ENCODE assay signal across 28 mouse cellular contexts in genomic region chr9:103693826-103694225, GRCm38 (mm10).
A peak's percentile ranks its signal among the peaks of the same experiment; 100 is the strongest.
DNase-seq lines count a peak whose midpoint lies in the region; ATAC-seq and TF ChIP-seq lines count a peak whose summit lies in the region.
"Had no signal": no experiment of that assay in that cellular context is flagged by ENCODE, and none has a peak within 500 bp of the region (broad histone marks: within the 10 kb centered on the region; RNA-seq: fewer than 3 reads in every experiment).

No protein-coding gene starts in this region.

- TF ChIP-seq EP300 in heart, adult 2 months (IDR thresholded peaks at IDR 0.05; ENCODE audit: insufficient read depth, low read depth, low read length), result no peak

- no peak for TF ChIP-seq CTCF in heart, adult 2 months (IDR thresholded peaks at IDR 0.05)
- no peak for TF ChIP-seq CTCF in cerebellum, adult 2 months (IDR thresholded peaks at IDR 0.05; ENCODE audit: borderline replicate concordance, insufficient read depth, low read depth, low read length)

- peaks cover 11% of the 10 kb centered on the region for H3K36me3 ChIP-seq in heart, embryonic 10.5 days
- no peaks in the 10 kb centered on the region for H3K36me3 ChIP-seq in heart, adult 2 months (ENCODE audit: control insufficient read depth, insufficient read depth, low read length)
- H3K36me3 ChIP-seq in forebrain, embryonic 16.5 days (ENCODE audit: control insufficient read depth, insufficient read depth), result no peaks in the 10 kb centered on the region
- H3K36me3 ChIP-seq: embryonic facial prominence, embryonic 12.5 days; forebrain, embryonic 10.5 days; forebrain, embryonic 15.5 days; heart, embryonic 15.5 days; hindbrain, embryonic 13.5 days; liver, embryonic 12.5 days; midbrain, embryonic 12.5 days; neural tube, embryonic 13.5 days; stomach, embryonic 15.5 days had no signal

- no peak overlapping the region for H3K4me2 ChIP-seq in forebrain, embryonic 16.5 days (ENCODE audit: low read length)
- H3K4me2 ChIP-seq: embryonic facial prominence, embryonic 12.5 days; forebrain, embryonic 15.5 days; heart, embryonic 15.5 days; hindbrain, embryonic 13.5 days; liver, embryonic 12.5 days; midbrain, embryonic 12.5 days; neural tube, embryonic 13.5 days; stomach, embryonic 15.5 days had no signal

- intact Hi-C loops in heart, adult 2 months (cut with DNase I), result no loop called here

- ATAC-seq in forebrain, embryonic 16.5 days, result no peak
- ATAC-seq: forebrain, embryonic 15.5 days; inflammation-experienced regulatory T-cells, adult 6 months; liver, embryonic 12.5 days; liver, postnatal 0 days; Patski had no signal

- H3K4me1 ChIP-seq in heart, embryonic 10.5 days, result peaks cover 58% of the 10 kb centered on the region
- H3K4me1 ChIP-seq in heart, adult 2 months (ENCODE audit: control insufficient read depth, insufficient read depth, low read length), result peaks cover 3% of the 10 kb centered on the region; the same call in 1 of the 2 replicates
- peaks cover 11% of the 10 kb centered on the region for H3K4me1 ChIP-seq in cerebellum, adult 2 months (ENCODE audit: control insufficient read depth, insufficient read depth, low read length)
- H3K4me1 ChIP-seq in forebrain, embryonic 16.5 days (replicated peaks; ENCODE audit: control insufficient read depth, insufficient read depth, low read length), result peaks cover 38% of the 10 kb centered on the region
- H3K4me1 ChIP-seq: liver, embryonic 12.5 days; stomach, embryonic 15.5 days had no signal

- H3K4me3 ChIP-seq in heart, embryonic 10.5 days, result no peak overlapping the region
- H3K4me3 ChIP-seq in heart, adult 2 months, result no peak overlapping the region
- H3K4me3 ChIP-seq in cerebellum, adult 2 months (replicated peaks; ENCODE audit: insufficient read depth, low read depth, low read length), result no peak overlapping the region
- H3K4me3 ChIP-seq in forebrain, embryonic 16.5 days (replicated peaks; ENCODE audit: low read length), result no peak overlapping the region
- H3K4me3 ChIP-seq: embryonic facial prominence, embryonic 12.5 days; forebrain, embryonic 10.5 days; forebrain, embryonic 15.5 days; gastrocnemius, adult 2 months; heart, embryonic 15.5 days; hindbrain, embryonic 13.5 days; liver, embryonic 12.5 days; midbrain, embryonic 12.5 days; neural tube, embryonic 13.5 days; stomach, embryonic 15.5 days had no signal

- TF ChIP-seq POLR2A in heart, adult 2 months (IDR thresholded peaks at IDR 0.05; ENCODE audit: insufficient read depth, low read depth, low read length), result no peak
- no peak for TF ChIP-seq POLR2A in cerebellum, adult 2 months (IDR thresholded peaks at IDR 0.05; ENCODE audit: borderline replicate concordance, insufficient read depth, low read length)

- no peaks in the 10 kb centered on the region for H3K9me3 ChIP-seq in heart, embryonic 10.5 days
- no peaks in the 10 kb centered on the region for H3K9me3 ChIP-seq in forebrain, embryonic 16.5 days (ENCODE audit: control insufficient read depth, low read length)
- H3K9me3 ChIP-seq: forebrain, embryonic 15.5 days; heart, embryonic 15.5 days; hindbrain, embryonic 13.5 days; liver, embryonic 12.5 days; midbrain, embryonic 12.5 days; neural tube, embryonic 13.5 days; stomach, embryonic 15.5 days had no signal

- no peak overlapping the region for H3K9ac ChIP-seq in heart, adult 2 months (ENCODE audit: low read depth, low read length)
- H3K9ac ChIP-seq in forebrain, embryonic 16.5 days (replicated peaks; ENCODE audit: low read depth, low read length), result no peak overlapping the region
- H3K9ac ChIP-seq: embryonic facial prominence, embryonic 12.5 days; forebrain, embryonic 15.5 days; heart, embryonic 15.5 days; hindbrain, embryonic 13.5 days; liver, embryonic 12.5 days; liver, postnatal 0 days; midbrain, embryonic 12.5 days; neural tube, embryonic 13.5 days; stomach, embryonic 15.5 days had no signal

- DNase-seq in heart, embryonic 10.5 days (ENCODE audit: low spot score), result no peak
- no peak for DNase-seq in heart, adult 2 months
- peak; percentile 21 for DNase-seq in layer of hippocampus, adult 9-11 months
- no peak for DNase-seq in layer of hippocampus, postnatal 36 days
- peak; percentile 47 to 79 for DNase-seq in cerebellum, adult 2 months
- peak; percentile 68 for DNase-seq in fat pad, adult 2 months (ENCODE audit: extremely low read depth, low read depth, low spot score)
- DNase-seq in spleen, postnatal 10 days (ENCODE audit: low spot score in 2 of 2), result no peak
- DNase-seq: adrenal gland, postnatal 10 days; gastrocnemius, adult 2 months; heart, postnatal 36 days; kidney, adult 11 months; kidney, postnatal 14 days; left cerebral cortex, postnatal 4 days; liver, postnatal 0 days; lung, postnatal 36 days; thymus, postnatal 14 days had no signal

- H3K79me2 ChIP-seq in heart, adult 2 months (replicated peaks; ENCODE audit: control insufficient read depth, insufficient read depth, low read length), result no peaks in the 10 kb centered on the region

- 0 out of 2 replicates have a peak overlapping the region, but pooled peaks have one; percentile 23 for H3K27ac ChIP-seq in heart, embryonic 10.5 days
- H3K27ac ChIP-seq in heart, adult 2 months, result no peak overlapping the region
- H3K27ac ChIP-seq in cerebellum, adult 2 months (ENCODE audit: insufficient read depth, low read length), result no peak overlapping the region
- no peak overlapping the region for H3K27ac ChIP-seq in forebrain, embryonic 16.5 days (ENCODE audit: low read length)
- H3K27ac ChIP-seq: forebrain, embryonic 10.5 days; gastrocnemius, adult 2 months; hindbrain, embryonic 13.5 days; liver, embryonic 12.5 days; midbrain, embryonic 12.5 days; stomach, embryonic 15.5 days had no signal

- no peaks in the 10 kb centered on the region for H3K27me3 ChIP-seq in heart, embryonic 10.5 days (ENCODE audit: insufficient read depth, poor library complexity, severe bottlenecking)
- H3K27me3 ChIP-seq in heart, adult 2 months (ENCODE audit: control insufficient read depth, insufficient read depth, low read length), result no peaks in the 10 kb centered on the region
- H3K27me3 ChIP-seq in cerebellum, adult 2 months (ENCODE audit: control insufficient read depth, insufficient read depth, low read length), result no peaks in the 10 kb centered on the region
- H3K27me3 ChIP-seq in forebrain, embryonic 16.5 days (replicated peaks; ENCODE audit: control insufficient read depth, insufficient read depth, low read length), result no peaks in the 10 kb centered on the region
- H3K27me3 ChIP-seq: embryonic facial prominence, embryonic 12.5 days; forebrain, embryonic 15.5 days; heart, embryonic 15.5 days; hindbrain, embryonic 13.5 days; liver, embryonic 12.5 days; midbrain, embryonic 12.5 days; neural tube, embryonic 13.5 days; stomach, embryonic 15.5 days had no signal

Comparison
In these comparisons a context has a peak if more than half of its experiments do, and no peak if none do; other contexts are left out.
1. DNase-seq: peak in layer of hippocampus, adult 9-11 months (single experiment), cerebellum, adult 2 months (2 of 2) and fat pad, adult 2 months (single experiment); none in heart, embryonic 10.5 days (single experiment), heart, adult 2 months (0 of 2), layer of hippocampus, postnatal 36 days (0 of 2) and spleen, postnatal 10 days (0 of 2).